Mouse (Mus musculus): Measurements from ENCODE around the gene Tubgcp6. TPM values are rescaled to one million over a fixed set of nuclear protein-coding genes. Genes with fewer than 3 reads are reported as not detected.
A peak's percentile ranks its signal among the peaks of the same experiment; 100 is the strongest.

Gene Tubgcp6
- polyA plus RNA-seq (2015; fragmentation: Nextera tagmentation; extraction: Ambion mirVana): 3.1 and 3.3 TPM in 2 replicates

- peaks cover 2% of the 10 kb centered on the region; the same call in 1 of the 2 replicates for H3K36me3 ChIP-seq (replicated peaks; ENCODE audit: insufficient read depth, low read length)
- peak; percentile 97 for DNase-seq
- under 1% methylated on average over 47 of the region's 47 CpGs for WGBS (ENCODE audit: insufficient replicate concordance)
- H3K9me3 ChIP-seq (ENCODE audit: low read length): no peaks in the 10 kb centered on the region
- H3K4me3 ChIP-seq (ENCODE audit: low read depth, low read length): peak within 1 kb of the TSS; percentile 95
- H3K27me3 ChIP-seq (ENCODE audit: insufficient read depth, low read length): no peaks in the 10 kb centered on the region
- peak within 1 kb of the TSS; percentile 95 for H3K4me2 ChIP-seq (ENCODE audit: low read depth, low read length)
- peak within 1 kb of the TSS; percentile 77 for H3K27ac ChIP-seq (ENCODE audit: low read depth)
- ATAC-seq: peak; percentile 95
- H3K9ac ChIP-seq (replicated peaks): peak within 1 kb of the TSS; percentile 90
- TF ChIP-seq CTCF (IDR thresholded peaks at IDR 0.05; ENCODE audit: low read depth) (no peak), EP300 (IDR thresholded peaks at IDR 0.05; ENCODE audit: low read depth) (no peak)
- H3K4me1 ChIP-seq (ENCODE audit: insufficient read depth): peaks cover 28% of the 10 kb centered on the region
These were observed at the start of gene Tubgcp6 for GRCm38 (mm10) chr15:89122649-89123366. Gene Tubgcp6, minus strand, starts transcription at chr15:89123112.

- H3K27me3 ChIP-seq (ENCODE audit: insufficient read depth, low read length): peaks cover 11% of the 10 kb centered on the region; the same call in 1 of the 2 replicates
- peak overlapping the region; percentile 58 for H3K4me3 ChIP-seq (ENCODE audit: low read depth, low read length)
- peaks cover 68% of the 10 kb centered on the region for H3K4me1 ChIP-seq (ENCODE audit: insufficient read depth)
- H3K9ac ChIP-seq (replicated peaks): peak overlapping the region; percentile 70
- no peaks in the 10 kb centered on the region for H3K9me3 ChIP-seq (ENCODE audit: low read length)
- peak overlapping the region; percentile 84 for H3K27ac ChIP-seq (ENCODE audit: low read depth)
- no peak for ATAC-seq
- TF ChIP-seq CTCF (IDR thresholded peaks at IDR 0.05; ENCODE audit: low read depth) (no peak), EP300 (IDR thresholded peaks at IDR 0.05; ENCODE audit: low read depth) (no peak)
- WGBS (ENCODE audit: insufficient replicate concordance): 34% methylated on average over 17 of the region's 17 CpGs
- peak overlapping the region; percentile 91 for H3K4me2 ChIP-seq (ENCODE audit: low read depth, low read length)
- DNase-seq: no peak
- H3K36me3 ChIP-seq (replicated peaks; ENCODE audit: insufficient read depth, low read length): peaks cover 4% of the 10 kb centered on the region
These were observed 49.5 kb upstream of the Tubgcp6 start for GRCm38 (mm10) chr15:89172276-89172935.

GRCm38 (mm10) chr15:89171526-89172051 lies 48.7 kb upstream of the Tubgcp6 start:
- H3K9me3 ChIP-seq (ENCODE audit: low read length): no peaks in the 10 kb centered on the region
- DNase-seq: no peak
- 70% methylated on average over 5 of the region's 5 CpGs for WGBS (ENCODE audit: insufficient replicate concordance)
- H3K27ac ChIP-seq (ENCODE audit: low read depth): peak overlapping the region; percentile 29; the same call in 1 of the 2 replicates
- peaks cover 11% of the 10 kb centered on the region; the same call in 1 of the 2 replicates for H3K27me3 ChIP-seq (ENCODE audit: insufficient read depth, low read length)
- peaks cover 12% of the 10 kb centered on the region for H3K36me3 ChIP-seq (replicated peaks; ENCODE audit: insufficient read depth, low read length)
- no peak overlapping the region for H3K9ac ChIP-seq (replicated peaks)
- H3K4me3 ChIP-seq (ENCODE audit: low read depth, low read length): no peak overlapping the region
- TF ChIP-seq EP300 (IDR thresholded peaks at IDR 0.05; ENCODE audit: low read depth): no peak
- no peak for TF ChIP-seq CTCF (IDR thresholded peaks at IDR 0.05; ENCODE audit: low read depth)
- ATAC-seq: no peak
- peaks cover 59% of the 10 kb centered on the region for H3K4me1 ChIP-seq (ENCODE audit: insufficient read depth)
- H3K4me2 ChIP-seq (ENCODE audit: low read depth, low read length): peak overlapping the region; percentile 91; the same call in 1 of the 2 replicates

GRCm38 (mm10) chr15:89170102-89170501 lies 47.2 kb upstream of the Tubgcp6 start:
- TF ChIP-seq CTCF (IDR thresholded peaks at IDR 0.05; ENCODE audit: low read depth) (no peak), EP300 (IDR thresholded peaks at IDR 0.05; ENCODE audit: low read depth) (peak; percentile 29; the same call in 1 of the 2 replicates)
- Histone ChIP-seq H3K4me3 (ENCODE audit: low read depth, low read length) (no peak overlapping the region), H3K36me3 (replicated peaks; ENCODE audit: insufficient read depth, low read length) (peaks cover 24% of the 10 kb centered on the region), H3K4me1 (ENCODE audit: insufficient read depth) (peaks cover 51% of the 10 kb centered on the region), H3K9me3 (ENCODE audit: low read length) (no peaks in the 10 kb centered on the region), H3K27ac (ENCODE audit: low read depth) (peak overlapping the region; percentile 80), H3K9ac (replicated peaks) (peak overlapping the region; percentile 41; the same call in 1 of the 2 replicates), H3K27me3 (ENCODE audit: insufficient read depth, low read length) (peaks cover 11% of the 10 kb centered on the region; the same call in 1 of the 2 replicates), H3K4me2 (ENCODE audit: low read depth, low read length) (peak overlapping the region; percentile 29; the same call in 1 of the 2 replicates)
- peak; percentile 67 for ATAC-seq
- DNase-seq: peak; percentile 53
- 37% methylated on average over 3 of the region's 3 CpGs for WGBS (ENCODE audit: insufficient replicate concordance)

GRCm38 (mm10) chr15:89169431-89169830 lies 46.5 kb upstream of the Tubgcp6 start:
- peak overlapping the region; percentile 80 for H3K27ac ChIP-seq (ENCODE audit: low read depth)
- WGBS (ENCODE audit: insufficient replicate concordance): 41% methylated on average over 10 of the region's 10 CpGs
- H3K36me3 ChIP-seq (replicated peaks; ENCODE audit: insufficient read depth, low read length): peaks cover 29% of the 10 kb centered on the region
- H3K4me2 ChIP-seq (ENCODE audit: low read depth, low read length): peak overlapping the region; percentile 29; the same call in 1 of the 2 replicates
- ATAC-seq: peak; percentile 35
- peaks cover 44% of the 10 kb centered on the region for H3K4me1 ChIP-seq (ENCODE audit: insufficient read depth)
- TF ChIP-seq EP300 (IDR thresholded peaks at IDR 0.05; ENCODE audit: low read depth) (no peak), CTCF (IDR thresholded peaks at IDR 0.05; ENCODE audit: low read depth) (no peak)
- H3K4me3 ChIP-seq (ENCODE audit: low read depth, low read length): no peak overlapping the region
- peak; percentile 57 for DNase-seq
- H3K9ac ChIP-seq (replicated peaks): 0 out of 2 replicates have a peak overlapping the region, but pooled peaks have one; percentile 41
- peaks cover 11% of the 10 kb centered on the region; the same call in 1 of the 2 replicates for H3K27me3 ChIP-seq (ENCODE audit: insufficient read depth, low read length)
- H3K9me3 ChIP-seq (ENCODE audit: low read length): no peaks in the 10 kb centered on the region

- H3K27me3 ChIP-seq (ENCODE audit: insufficient read depth, low read length): peaks cover 10% of the 10 kb centered on the region; the same call in 1 of the 2 replicates
- H3K27ac ChIP-seq (ENCODE audit: low read depth): no peak overlapping the region
- TF ChIP-seq EP300 (IDR thresholded peaks at IDR 0.05; ENCODE audit: low read depth) (no peak), CTCF (IDR thresholded peaks at IDR 0.05; ENCODE audit: low read depth) (no peak)
- H3K9me3 ChIP-seq (ENCODE audit: low read length): no peaks in the 10 kb centered on the region
- peaks cover 40% of the 10 kb centered on the region for H3K4me1 ChIP-seq (ENCODE audit: insufficient read depth)
- H3K36me3 ChIP-seq (replicated peaks; ENCODE audit: insufficient read depth, low read length): peaks cover 32% of the 10 kb centered on the region
- no peak overlapping the region for H3K4me2 ChIP-seq (ENCODE audit: low read depth, low read length)
- DNase-seq (no peak), ATAC-seq (no peak)
- no peak overlapping the region for H3K9ac ChIP-seq (replicated peaks)
- H3K4me3 ChIP-seq (ENCODE audit: low read depth, low read length): no peak overlapping the region
- WGBS (ENCODE audit: insufficient replicate concordance): 69% methylated on average over 10 of the region's 10 CpGs
These were observed 46.0 kb upstream of the Tubgcp6 start for GRCm38 (mm10) chr15:89168922-89169321.
